Mouse (Mus musculus) limb, embryonic 13.5 days (tissue): ENCODE data around the gene B4galt1. TPM values are rescaled to one million over a fixed set of nuclear protein-coding genes. Genes with fewer than 3 reads are reported as not detected.
A peak's percentile ranks its signal among the peaks of the same experiment; 100 is the strongest.

ENCODE experiments used
- ATAC-seq: fragments of 200-750 bp; cut with Nextera tagmentation; 2 replicates; pipeline ENCODE4 v1.8.0; 2017; ENCODE audit warnings: low read depth, moderate number of reproducible peaks, moderate TSS enrichment; ENCODE audit not compliant: low FRiP score
- H3K27ac ChIP-seq: fragments of 300-500 bp; sonication (generic); 2 replicates; pipeline ENCODE4 v1.5.1; 2015; ENCODE audit warnings: inconsistent platforms, mild to moderate bottlenecking, moderate library complexity
- H3K27me3 ChIP-seq: fragments of 300-500 bp; sonication (generic); 2 replicates; pipeline ENCODE4 v1.6.1; 2015; ENCODE audit warnings: mild to moderate bottlenecking, inconsistent platforms
- H3K36me3 ChIP-seq: fragments of 300-500 bp; sonication (generic); 2 replicates; pipeline ENCODE4 v1.6.1; 2015; ENCODE audit warnings: inconsistent platforms, mild to moderate bottlenecking, moderate library complexity
- H3K4me1 ChIP-seq: fragments of 300-500 bp; sonication (generic); 2 replicates; pipeline ENCODE4 v1.6.1; 2015; ENCODE audit warnings: inconsistent platforms
- H3K4me2 ChIP-seq: fragments of 300-500 bp; sonication (generic); replicated peaks from 2 replicates; pipeline ENCODE4 v1.6.1; 2015; ENCODE audit warnings: inconsistent platforms, mild to moderate bottlenecking, moderate library complexity
- H3K4me3 ChIP-seq: fragments of 300-500 bp; sonication (generic); 2 replicates; pipeline ENCODE4 v1.5.1; 2015; ENCODE audit warnings: moderate library complexity, mild to moderate bottlenecking, inconsistent platforms
- H3K9ac ChIP-seq: fragments of 300-500 bp; sonication (generic); 2 replicates; pipeline ENCODE4 v1.6.1; 2015; ENCODE audit warnings: mild to moderate bottlenecking, inconsistent platforms
- H3K9me3 ChIP-seq: fragments of 300-500 bp; sonication (generic); 2 replicates; pipeline ENCODE4 v1.6.1; 2016; ENCODE audit warnings: inconsistent platforms
- WGBS: fragments of 180-500 bp; shearing (Covaris S2); methylation state at CpG from one replicate; pipeline ENCODE4 v1.1.7; 2015; 5-methylcytosine and 5-hydroxymethylcytosine counted together
- polyA plus RNA-seq: library from polyadenylated mRNA; unstranded; fragments of >200 nt; fragmentation: Nextera tagmentation; extraction: Ambion mirVana; gene quantifications from 2 replicates; pipeline ENCODE4 v1.2.1, GENCODE M21; 2015

B4galt1 gene
- polyA plus RNA-seq, 1 experiment from 2014 or later = 41.2 TPM

DNA sequence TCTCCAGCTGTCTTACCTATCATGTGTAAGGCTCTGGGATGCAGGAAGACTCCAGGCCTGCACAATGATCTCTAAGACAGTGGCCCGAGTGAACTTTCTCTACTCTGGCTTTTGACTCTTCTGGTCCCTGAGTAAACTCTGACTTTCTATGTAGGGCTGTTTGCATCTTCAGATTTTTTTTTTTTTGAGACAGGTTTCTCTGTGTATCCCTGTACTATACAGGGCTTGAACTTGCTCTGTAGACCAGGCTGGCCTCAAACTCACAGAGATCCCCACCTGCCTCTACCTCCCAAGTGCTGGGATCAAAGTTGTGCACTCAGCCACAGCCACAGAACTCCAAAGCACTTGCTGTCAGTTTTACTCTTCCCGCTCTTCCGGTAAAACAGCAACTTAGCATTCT is 16.8 kb downstream of the B4galt1 start:
- Histone ChIP-seq H3K27me3 (no peaks in the 10 kb centered on the region), H3K4me2 (peak overlapping the region; percentile 26; the same call in 1 of the 2 replicates), H3K4me1 (peaks cover 26% of the 10 kb centered on the region), H3K27ac (peak overlapping the region; percentile 48; the same call in 1 of the 2 replicates), H3K4me3 (no peak overlapping the region), H3K36me3 (no peaks in the 10 kb centered on the region), H3K9me3 (no peaks in the 10 kb centered on the region), H3K9ac (no peak overlapping the region)
- 67% methylated on average over 3 of the region's 3 CpGs for WGBS
- ATAC-seq = no peak

GRCm38 (mm10) chr4:40834872-40835271 is 18.9 kb downstream of the B4galt1 start:
- no peak overlapping the region for H3K4me3 ChIP-seq
- no peaks in the 10 kb centered on the region for H3K36me3 ChIP-seq
- H3K4me2 ChIP-seq = no peak overlapping the region
- H3K27me3 ChIP-seq = no peaks in the 10 kb centered on the region
- no peak overlapping the region for H3K9ac ChIP-seq
- no peaks in the 10 kb centered on the region for H3K9me3 ChIP-seq
- H3K27ac ChIP-seq = no peak overlapping the region
- peaks cover 26% of the 10 kb centered on the region for H3K4me1 ChIP-seq
- 90% methylated on average over 5 of the region's 5 CpGs for WGBS
- no peak for ATAC-seq

DNA sequence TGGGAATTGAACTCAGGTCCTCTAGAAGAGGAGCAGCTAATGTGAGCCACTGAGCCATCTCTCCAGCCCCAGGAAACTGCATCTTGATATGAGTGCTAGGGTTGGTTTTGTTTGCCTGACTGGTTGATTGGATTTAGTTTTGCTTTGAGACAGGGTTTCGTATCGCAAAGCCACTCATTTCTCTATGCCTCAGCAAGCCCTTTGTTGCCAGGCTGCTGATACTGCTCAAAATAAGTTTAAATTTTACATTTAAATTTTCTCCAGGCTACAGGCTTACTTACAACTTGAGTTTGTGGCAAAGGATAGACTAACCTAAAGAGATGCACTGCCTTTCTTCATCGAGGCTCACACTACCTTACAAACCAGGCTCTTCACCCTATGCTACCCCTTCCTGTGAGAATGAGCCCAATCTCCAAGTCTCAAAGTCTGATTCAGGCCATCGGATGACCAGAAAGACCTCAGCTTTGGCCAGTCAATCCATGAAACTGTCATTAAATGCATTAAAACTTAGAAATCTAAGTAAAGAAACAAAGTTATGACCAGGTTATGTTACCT is 19.5 kb downstream of the B4galt1 start:
- no peaks in the 10 kb centered on the region for H3K36me3 ChIP-seq
- 93% methylated on average over 4 of the region's 4 CpGs for WGBS
- no peaks in the 10 kb centered on the region for H3K27me3 ChIP-seq
- peaks cover 23% of the 10 kb centered on the region for H3K4me1 ChIP-seq
- ATAC-seq = no peak
- no peak overlapping the region for H3K9ac ChIP-seq
- no peak overlapping the region for H3K4me2 ChIP-seq
- no peak overlapping the region for H3K27ac ChIP-seq
- H3K9me3 ChIP-seq = no peaks in the 10 kb centered on the region
- H3K4me3 ChIP-seq = no peak overlapping the region

- no peak overlapping the region for H3K4me2 ChIP-seq
- H3K4me1 ChIP-seq = peaks cover 19% of the 10 kb centered on the region
- H3K4me3 ChIP-seq = no peak overlapping the region
- no peak overlapping the region for H3K9ac ChIP-seq
- no peaks in the 10 kb centered on the region for H3K9me3 ChIP-seq
- ATAC-seq = no peak
- WGBS = 93% methylated on average over 9 of the region's 9 CpGs
- no peak overlapping the region for H3K27ac ChIP-seq
- H3K27me3 ChIP-seq = no peaks in the 10 kb centered on the region
- peaks cover 4% of the 10 kb centered on the region; the same call in 1 of the 2 replicates for H3K36me3 ChIP-seq
Measured at GRCm38 (mm10) chr4:40833381-40834231, 20.2 kb downstream of the B4galt1 start.

- WGBS = 73% methylated on average over 5 of the region's 5 CpGs
- Histone ChIP-seq H3K4me2 (no peak overlapping the region), H3K9ac (no peak overlapping the region), H3K4me3 (no peak overlapping the region), H3K4me1 (no peaks in the 10 kb centered on the region), H3K9me3 (no peaks in the 10 kb centered on the region), H3K27me3 (no peaks in the 10 kb centered on the region), H3K36me3 (peaks cover 16% of the 10 kb centered on the region), H3K27ac (no peak overlapping the region)
- no peak for ATAC-seq
Measured at GRCm38 (mm10) chr4:40830530-40830929, 23.3 kb downstream of the B4galt1 start.

DNA sequence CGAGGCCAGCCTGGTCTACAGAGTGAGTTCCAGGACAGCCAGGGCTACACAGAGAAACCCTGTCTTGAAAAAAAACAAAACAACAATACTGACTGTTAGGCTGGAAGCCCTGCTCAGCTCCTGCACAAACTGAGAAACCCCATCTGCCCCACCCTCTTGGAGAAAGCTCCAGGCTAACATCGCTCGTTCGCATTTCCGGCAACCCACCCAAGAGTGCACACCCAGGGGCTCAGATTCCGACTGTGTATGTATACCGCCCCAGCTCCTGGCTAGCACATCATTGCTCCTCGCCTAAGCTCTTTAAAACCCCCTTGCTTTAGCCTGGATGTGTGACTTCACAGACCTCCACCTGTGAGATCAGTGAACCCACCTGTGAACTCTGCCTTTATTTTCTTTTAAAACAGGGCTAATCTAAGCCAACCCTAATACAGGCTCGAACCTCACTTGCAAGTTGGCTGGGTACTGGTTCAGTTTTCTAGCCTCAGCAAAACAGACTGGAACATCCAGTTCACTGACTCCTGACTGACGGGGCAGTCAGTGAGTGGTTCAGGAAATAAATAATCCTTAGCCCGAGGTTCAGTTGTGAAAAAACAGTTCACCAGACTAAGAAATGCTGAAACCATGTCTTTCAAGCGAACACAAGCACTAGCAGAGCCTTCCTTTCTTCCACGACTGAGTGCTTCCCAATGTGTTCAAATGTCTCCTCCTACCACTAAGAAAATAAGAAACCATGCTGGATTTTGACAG is 24.0 kb downstream of the B4galt1 start:
- 77% methylated on average over 13 of the region's 13 CpGs for WGBS

GRCm38 (mm10) chr4:40828910-40829309 is 24.9 kb downstream of the B4galt1 start:
- no peaks in the 10 kb centered on the region for H3K27me3 ChIP-seq
- H3K4me3 ChIP-seq = no peak overlapping the region
- no peak overlapping the region for H3K27ac ChIP-seq
- H3K9me3 ChIP-seq = no peaks in the 10 kb centered on the region
- no peak for ATAC-seq
- H3K36me3 ChIP-seq = peaks cover 21% of the 10 kb centered on the region
- H3K4me1 ChIP-seq = no peaks in the 10 kb centered on the region
- 79% methylated on average over 7 of the region's 7 CpGs for WGBS
- H3K9ac ChIP-seq = no peak overlapping the region
- H3K4me2 ChIP-seq = no peak overlapping the region

More for the DNA sequence above, 24.0 kb downstream of the B4galt1 start:
- Histone ChIP-seq H3K4me2 (no peak overlapping the region), H3K4me1 (no peaks in the 10 kb centered on the region), H3K4me3 (no peak overlapping the region), H3K9ac (no peak overlapping the region), H3K27ac (no peak overlapping the region), H3K27me3 (no peaks in the 10 kb centered on the region), H3K36me3 (peaks cover 21% of the 10 kb centered on the region), H3K9me3 (no peaks in the 10 kb centered on the region)
- no peak for ATAC-seq

GRCm38 (mm10) chr4:40827926-40828325 is 25.9 kb downstream of the B4galt1 start:
- no peak overlapping the region for H3K4me3 ChIP-seq
- H3K4me1 ChIP-seq = no peaks in the 10 kb centered on the region
- no peaks in the 10 kb centered on the region for H3K27me3 ChIP-seq
- no peak overlapping the region for H3K27ac ChIP-seq
- no peak overlapping the region for H3K9ac ChIP-seq
- no peaks in the 10 kb centered on the region for H3K9me3 ChIP-seq
- no peak overlapping the region for H3K4me2 ChIP-seq
- ATAC-seq = no peak
- H3K36me3 ChIP-seq = peaks cover 28% of the 10 kb centered on the region
- WGBS = 87% methylated on average over 9 of the region's 9 CpGs

GRCm38 (mm10) chr4:40826810-40827209 is 27.0 kb downstream of the B4galt1 start:
- H3K4me3 ChIP-seq = no peak overlapping the region
- no peaks in the 10 kb centered on the region for H3K4me1 ChIP-seq
- H3K9ac ChIP-seq = no peak overlapping the region
- no peaks in the 10 kb centered on the region for H3K9me3 ChIP-seq
- peaks cover 36% of the 10 kb centered on the region for H3K36me3 ChIP-seq
- ATAC-seq = no peak
- 96% methylated on average over 2 of the region's 2 CpGs for WGBS
- H3K4me2 ChIP-seq = no peak overlapping the region
- H3K27me3 ChIP-seq = no peaks in the 10 kb centered on the region
- no peak overlapping the region for H3K27ac ChIP-seq

- Histone ChIP-seq H3K36me3 (peaks cover 43% of the 10 kb centered on the region), H3K4me1 (no peaks in the 10 kb centered on the region), H3K4me3 (no peak overlapping the region), H3K4me2 (no peak overlapping the region), H3K27ac (no peak overlapping the region), H3K9me3 (no peaks in the 10 kb centered on the region), H3K9ac (no peak overlapping the region), H3K27me3 (no peaks in the 10 kb centered on the region)
- 91% methylated on average over 2 of the region's 2 CpGs for WGBS
- ATAC-seq = no peak
Measured at GRCm38 (mm10) chr4:40825981-40826380, 27.8 kb downstream of the B4galt1 start.

- Histone ChIP-seq H3K9ac (no peak overlapping the region), H3K4me1 (no peaks in the 10 kb centered on the region), H3K27me3 (no peaks in the 10 kb centered on the region), H3K4me3 (no peak overlapping the region), H3K36me3 (peaks cover 50% of the 10 kb centered on the region), H3K9me3 (no peaks in the 10 kb centered on the region), H3K4me2 (no peak overlapping the region), H3K27ac (no peak overlapping the region)
- no peak for ATAC-seq
- WGBS = 71% methylated on average over 5 of the region's 5 CpGs
Measured at GRCm38 (mm10) chr4:40825146-40825545, 28.7 kb downstream of the B4galt1 start.

DNA sequence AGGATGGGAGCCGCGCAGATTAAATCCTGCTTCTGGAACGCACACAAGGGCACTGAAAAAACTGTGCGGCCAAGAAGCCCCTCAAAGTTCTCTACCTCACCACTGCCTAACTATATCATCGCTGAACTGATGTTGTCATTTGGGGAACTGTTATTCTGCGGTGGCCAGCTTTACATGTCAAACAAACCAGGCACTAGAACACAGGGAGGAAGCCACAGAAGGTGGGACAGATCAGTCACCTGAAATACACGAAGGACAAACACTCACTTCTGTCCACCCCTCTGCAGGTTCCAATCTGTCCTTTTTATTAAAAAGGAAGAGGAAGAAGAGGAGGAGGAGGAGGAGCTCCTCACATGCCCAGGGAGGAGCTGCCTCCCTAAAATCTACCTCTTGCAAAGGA is 29.3 kb downstream of the B4galt1 start:
- H3K27ac ChIP-seq = no peak overlapping the region
- no peak overlapping the region for H3K4me2 ChIP-seq
- H3K4me3 ChIP-seq = no peak overlapping the region
- 92% methylated on average over 7 of the region's 7 CpGs for WGBS
- H3K4me1 ChIP-seq = no peaks in the 10 kb centered on the region
- no peak for ATAC-seq
- no peaks in the 10 kb centered on the region for H3K9me3 ChIP-seq
- H3K36me3 ChIP-seq = peaks cover 51% of the 10 kb centered on the region
- H3K9ac ChIP-seq = no peak overlapping the region
- H3K27me3 ChIP-seq = no peaks in the 10 kb centered on the region
